Mouse (Mus musculus) adrenal gland (tissue): Measurements from ENCODE around the gene Chka.

Experiments used
- intact Hi-C: fragments of 180-260 bp; cut with DNase I; formaldehyde crosslinking; loops from one replicate; pipeline ENCODE4 v1.15.1; 2025
- long read RNA-seq, 2 experiments: library from polyadenylated mRNA; unstranded; transcript quantifications; one replicate each; pipeline ENCODE4 v2.0.0; 2020; ENCODE audit warnings: borderline replicate concordance in 1 of 2; ENCODE audit not compliant: insufficient replicate concordance in 1 of 2

Gene Chka
- long read RNA-seq, experiment 1, transcript Chka-201 (12 exons, 2,319 nt): major isoform, 22 of 54 reads
- long read RNA-seq, experiment 1, transcript Chka-202 (11 exons, 2,549 nt): minor isoform, 17 of 54 reads
- long read RNA-seq, experiment 1, partial matches to known transcripts: 6 of 54 reads
- long read RNA-seq, experiment 1, other reads (novel, unspliced or antisense): 6 of 54 reads
- long read RNA-seq, experiment 2, transcript Chka-201 (12 exons, 2,319 nt): minor isoform, 12 of 51 reads
- long read RNA-seq, experiment 2, transcript Chka-214 (2 exons, 3,605 nt): minor isoform, 8 of 51 reads
- long read RNA-seq, experiment 2, transcript Chka-202 (11 exons, 2,549 nt): major isoform, 15 of 51 reads
- long read RNA-seq, experiment 2, partial matches to known transcripts: 6 of 51 reads
- long read RNA-seq, experiment 2, other reads (novel, unspliced or antisense): 9 of 51 reads

DNA sequence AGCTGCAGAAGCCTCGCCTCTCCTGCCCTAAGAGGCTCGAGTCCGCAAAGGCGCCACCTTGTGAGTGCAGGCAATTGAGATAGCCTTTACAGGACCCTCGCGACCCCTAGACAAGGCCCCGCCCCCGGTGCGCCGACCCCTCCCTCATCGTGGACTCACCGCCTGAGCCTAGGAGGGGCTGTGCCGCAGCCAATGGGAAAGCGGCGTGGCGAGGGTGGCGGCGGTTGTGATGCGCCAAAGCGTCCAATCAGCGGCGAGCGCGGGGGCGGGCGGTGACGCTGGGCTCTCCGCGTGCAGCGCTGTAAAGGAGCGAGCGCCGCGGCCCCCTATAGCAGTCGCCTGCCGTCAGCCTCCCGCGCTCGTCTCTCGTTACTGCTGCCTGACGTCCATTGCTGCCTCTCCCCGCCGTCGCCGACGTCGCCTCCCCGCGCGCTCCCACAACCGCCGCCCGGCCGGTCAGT, at the start of gene Chka:
Chka (plus strand) TSS at position 272 of the 461 bp plus-strand sequence.
- intact Hi-C loops: no loop called here

DNA sequence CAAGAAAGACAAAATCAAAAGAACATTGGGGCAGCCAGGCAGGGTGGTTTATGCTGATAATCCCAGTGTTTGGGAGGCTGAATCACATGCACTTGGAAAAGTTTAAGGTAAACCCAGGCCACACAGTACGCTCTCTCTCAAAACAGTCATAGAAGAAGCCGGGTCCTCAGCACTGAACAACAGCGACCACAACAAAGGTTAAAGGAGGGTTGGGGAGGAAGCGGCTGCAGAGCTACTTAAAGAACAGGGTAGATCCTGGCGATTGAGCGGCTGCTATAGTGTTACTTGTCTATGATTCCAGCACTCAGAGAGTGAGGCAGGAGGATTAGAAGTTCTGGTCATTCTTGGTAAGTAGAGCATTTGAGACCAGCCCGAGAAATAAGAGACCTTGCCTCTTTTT, 46.0 kb upstream of the Chka start:
- intact Hi-C loops: no loop called here

DNA sequence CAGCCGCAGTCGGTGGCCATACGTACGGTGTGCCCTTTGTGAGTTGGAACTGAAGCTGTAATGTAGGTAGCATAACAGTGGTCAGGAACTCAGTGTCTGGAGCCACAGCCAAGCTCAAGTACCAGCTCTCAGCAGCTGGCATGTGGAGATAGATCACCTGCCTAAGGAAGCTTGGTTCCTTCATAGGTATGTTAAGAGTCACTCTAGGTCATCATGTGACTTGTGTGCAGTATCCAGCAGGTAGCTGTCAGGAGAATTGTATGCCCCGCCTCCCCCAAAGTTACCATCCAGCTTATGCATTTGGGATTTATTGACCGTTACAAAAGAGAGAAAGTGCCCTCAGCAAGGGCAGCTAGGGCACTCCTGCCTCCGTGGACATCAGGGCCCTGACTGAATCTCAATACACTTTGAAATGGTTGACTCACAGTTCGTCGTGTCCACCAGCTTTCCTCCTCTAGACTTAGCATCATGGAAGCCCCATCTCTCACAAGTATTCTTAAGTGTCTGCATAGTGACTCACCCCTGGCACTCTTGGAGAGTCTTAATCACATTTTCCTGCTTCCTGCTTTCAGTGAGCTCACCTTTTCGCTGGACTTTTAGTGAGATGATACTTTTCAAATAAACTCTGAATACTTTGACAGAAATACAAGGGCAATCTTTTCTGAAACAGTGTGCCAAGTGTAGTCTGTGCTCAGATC, 40.9 kb upstream of the Chka start:
- intact Hi-C loops: no loop called here

DNA sequence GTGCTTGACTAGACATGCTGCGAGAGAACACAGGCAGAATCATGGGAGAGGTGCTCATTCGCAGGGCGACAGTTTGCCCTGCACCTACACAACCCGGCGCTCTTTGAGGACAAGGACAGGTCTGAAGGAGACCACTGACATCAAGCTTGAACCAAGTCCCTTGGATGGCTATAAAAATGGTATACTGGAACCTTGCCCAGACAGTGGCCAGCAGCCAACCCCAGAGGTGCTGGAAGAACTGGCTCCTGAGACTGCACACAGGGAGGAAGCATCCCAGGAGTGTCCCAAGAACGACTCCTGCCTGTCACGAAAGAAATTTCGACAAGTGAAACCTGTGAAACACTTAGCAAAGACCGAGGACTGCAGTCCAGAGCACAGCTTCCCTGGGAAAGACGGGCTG, 37.1 kb upstream of the Chka start:
- intact Hi-C loops: no loop called here

DNA sequence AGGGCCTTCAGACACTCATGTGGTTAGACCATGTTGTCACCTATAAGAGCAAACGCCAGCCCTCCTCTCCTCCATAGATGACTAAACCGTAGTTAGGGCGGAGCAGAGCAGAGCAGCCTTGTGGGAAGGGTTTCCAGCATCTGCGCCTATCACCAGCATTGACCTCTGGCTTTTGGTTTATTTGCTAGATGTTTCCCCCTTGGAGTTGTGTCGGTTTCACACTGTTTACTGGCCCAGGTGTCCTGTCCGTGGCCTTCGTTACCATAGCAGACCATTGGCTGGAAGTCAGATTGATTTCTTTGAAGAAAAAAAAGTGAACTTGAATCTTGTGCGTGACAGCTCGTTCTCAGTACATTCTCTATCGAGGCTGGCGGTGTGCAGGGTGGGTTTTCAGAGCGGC, 35.7 kb upstream of the Chka start:
- intact Hi-C loops: no loop called here

DNA sequence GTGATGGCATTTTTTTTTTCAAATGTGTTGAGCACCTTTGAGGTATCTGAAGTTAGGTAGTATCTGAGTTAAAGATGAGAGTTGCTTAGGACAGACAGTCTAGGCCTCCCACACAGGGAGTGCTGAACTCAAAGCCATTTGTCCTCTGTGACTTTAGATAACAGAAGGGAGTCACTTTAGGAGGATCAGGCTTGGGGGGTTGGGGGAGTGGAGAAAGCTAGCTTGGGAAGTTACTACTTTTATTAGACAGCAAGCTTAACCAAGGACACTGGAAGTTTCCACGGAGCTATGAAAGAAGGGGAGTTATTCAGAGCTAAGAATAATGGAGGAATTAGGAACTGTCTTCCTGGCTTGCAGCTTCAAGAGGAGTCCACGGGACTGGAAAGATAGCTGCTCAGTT, 32.5 kb upstream of the Chka start:
- intact Hi-C loops: no loop called here

DNA sequence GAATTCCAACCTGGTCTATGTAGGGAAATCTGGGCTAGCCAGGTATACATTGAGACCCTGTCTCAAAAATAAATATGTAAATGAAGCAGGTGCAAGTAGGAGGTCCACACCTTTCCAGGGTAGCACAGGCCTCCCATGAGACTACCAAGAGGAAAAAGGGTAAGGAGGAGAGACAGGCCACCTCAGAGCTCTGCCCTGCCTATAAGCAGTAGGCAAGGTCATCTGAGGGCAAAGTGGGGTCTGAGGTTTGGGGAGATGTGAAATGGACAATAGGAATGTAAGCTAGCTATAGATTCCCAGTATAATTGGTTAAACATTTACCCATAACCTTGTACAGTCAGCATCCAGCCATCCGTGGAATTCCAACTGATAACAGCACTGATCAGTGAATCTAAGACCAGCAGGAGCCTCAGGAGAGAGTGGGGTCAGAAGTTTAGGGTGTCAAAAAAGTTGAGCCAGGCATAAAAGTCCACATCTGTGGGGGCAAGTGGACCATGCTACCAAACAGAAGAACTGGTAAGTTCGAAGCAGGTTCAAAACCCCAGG, 31.6 kb upstream of the Chka start:
- intact Hi-C loops: no loop called here

DNA sequence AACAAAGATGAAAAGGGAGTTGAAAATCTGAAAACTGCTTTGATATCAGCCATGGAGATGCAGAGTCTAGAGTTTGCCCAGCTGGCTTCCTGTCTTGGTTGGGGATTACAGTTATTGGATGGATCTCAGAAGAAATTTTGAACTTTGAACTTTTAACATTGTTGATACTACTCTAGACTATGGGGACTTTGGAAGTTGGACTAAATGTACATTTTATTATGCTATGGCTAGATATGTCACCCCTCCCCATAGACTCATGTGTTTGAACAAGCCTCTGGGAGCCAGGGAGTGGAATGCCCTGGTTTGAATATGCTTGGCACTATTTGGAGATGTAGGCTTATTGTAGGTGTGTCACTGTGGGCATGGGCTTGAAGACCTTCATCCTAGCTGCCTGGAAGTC, 26.5 kb upstream of the Chka start:
- intact Hi-C loops: no loop called here

DNA sequence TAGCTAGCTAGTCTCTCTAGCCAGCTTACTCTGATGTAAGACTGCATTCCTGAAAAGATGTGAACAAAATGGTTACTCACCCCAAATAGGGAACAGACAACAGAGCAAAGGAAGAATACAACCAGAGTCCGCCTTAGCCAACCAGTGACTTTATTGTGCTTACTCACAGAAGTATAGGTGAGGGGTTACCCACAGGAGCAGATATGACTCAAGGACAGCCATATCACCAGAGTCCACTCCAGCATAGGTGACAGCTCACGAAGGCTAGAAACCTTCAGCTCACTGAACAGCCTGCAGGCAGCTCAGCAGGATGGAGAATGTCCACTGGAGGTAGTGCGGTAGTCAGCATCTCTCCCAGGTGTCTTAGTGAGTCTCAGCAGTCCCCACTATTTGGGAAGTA, 21.7 kb upstream of the Chka start:
- intact Hi-C loops: no loop called here

DNA sequence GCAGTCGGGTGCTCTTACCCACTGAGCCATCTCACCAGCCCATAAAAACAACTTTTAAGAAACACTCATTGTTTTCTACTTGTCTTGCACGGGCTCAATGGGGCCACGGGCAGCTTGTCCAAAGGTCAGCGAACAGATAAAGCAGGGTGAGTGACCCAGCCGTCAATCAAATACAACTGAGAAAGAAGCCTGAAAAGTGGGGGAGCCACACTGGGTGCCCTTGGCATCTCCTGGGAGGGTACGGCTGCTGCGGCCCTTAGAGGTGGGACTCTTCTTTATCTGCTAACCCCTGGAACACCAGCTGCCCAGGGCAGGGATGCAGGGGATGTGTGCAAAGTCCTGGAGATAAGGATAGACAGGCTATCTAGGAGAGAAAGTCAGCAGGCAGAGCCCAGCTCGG, 19.9 kb upstream of the Chka start:
- intact Hi-C loops: no loop called here

DNA sequence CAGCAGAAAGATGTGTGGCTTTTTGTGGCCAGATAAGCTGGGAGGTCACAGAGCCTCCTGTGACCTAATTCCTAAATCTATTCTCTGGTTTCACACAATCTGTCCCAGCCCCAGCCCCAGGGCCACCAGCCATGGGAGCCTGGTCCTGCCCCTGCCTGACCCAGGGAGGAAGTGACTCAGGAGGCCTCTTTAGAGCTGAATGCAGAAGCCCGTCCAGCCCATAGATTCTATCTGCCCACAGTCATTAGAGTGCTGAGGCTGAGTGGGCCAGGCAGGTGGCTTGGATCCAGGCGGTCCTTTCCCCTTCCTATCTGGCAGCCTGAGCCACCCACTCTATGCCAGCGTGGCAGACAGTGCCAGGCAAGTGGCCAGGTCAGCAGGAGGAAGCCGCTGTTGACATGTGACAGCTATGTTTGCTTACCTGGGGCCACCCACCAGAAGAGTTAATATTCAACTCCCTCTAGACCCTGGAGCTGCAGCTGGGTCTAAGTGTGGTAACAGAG, 18.7 kb upstream of the Chka start:
- intact Hi-C loops: no loop called here

DNA sequence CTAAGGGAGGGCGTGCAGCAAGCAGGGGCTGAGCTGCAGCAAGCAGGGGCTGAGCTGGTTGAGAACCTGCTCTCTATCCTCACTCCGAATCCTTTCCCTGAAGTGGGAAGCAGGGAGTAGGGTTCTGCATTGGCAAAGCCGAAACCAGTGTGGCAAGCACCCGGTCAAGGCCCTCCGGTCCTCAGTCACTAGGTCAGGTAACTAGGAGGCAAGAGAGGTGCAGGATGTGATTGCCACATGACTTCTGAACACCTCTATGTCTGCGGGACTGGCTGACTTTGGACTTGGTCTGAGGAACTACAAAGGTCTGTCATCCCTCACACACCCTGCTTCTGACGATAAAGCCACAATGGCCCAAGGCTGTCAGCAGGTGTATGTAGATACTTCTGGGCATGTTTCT, 17.3 kb upstream of the Chka start:
- intact Hi-C loops: no loop called here

DNA sequence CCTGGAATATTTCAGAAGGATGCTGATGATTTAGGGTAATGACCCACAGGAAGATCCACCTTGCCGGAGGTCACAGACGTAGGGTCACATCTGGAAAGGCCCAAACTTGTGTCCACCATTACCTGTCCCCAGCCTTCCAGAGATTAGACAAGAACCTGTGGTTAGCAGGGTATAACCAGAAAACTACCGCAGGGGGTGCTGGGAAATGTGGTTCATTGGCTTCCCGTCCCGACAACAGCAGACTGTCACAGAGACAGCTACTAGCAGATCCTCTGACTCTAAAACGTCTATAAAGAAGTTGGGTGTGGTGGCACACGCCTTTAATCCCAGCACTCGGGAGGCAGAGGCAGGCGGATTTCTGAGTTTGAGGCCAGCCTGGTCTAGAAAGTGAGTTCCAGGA, 14.8 kb upstream of the Chka start:
- intact Hi-C loops: no loop called here

DNA sequence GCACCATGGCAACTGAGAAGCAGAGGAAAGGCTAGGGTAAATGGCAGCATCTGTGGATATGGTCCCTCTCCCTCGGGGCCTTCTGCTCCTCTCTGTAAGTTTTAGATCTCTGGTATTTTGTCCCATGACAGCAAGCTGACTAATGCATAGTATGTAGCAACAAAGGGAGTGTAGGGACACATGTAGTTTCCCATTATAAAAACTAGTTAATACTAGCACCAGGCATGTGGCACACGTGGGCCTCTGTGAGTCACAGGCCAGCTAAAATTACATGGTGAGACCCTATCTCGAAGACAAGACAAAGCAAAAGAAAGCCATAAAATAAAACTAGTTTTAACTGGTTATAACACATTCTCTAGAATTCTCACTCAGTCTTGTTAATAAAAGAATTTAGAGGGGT, 12.6 kb upstream of the Chka start:
- intact Hi-C loops: no loop called here

DNA sequence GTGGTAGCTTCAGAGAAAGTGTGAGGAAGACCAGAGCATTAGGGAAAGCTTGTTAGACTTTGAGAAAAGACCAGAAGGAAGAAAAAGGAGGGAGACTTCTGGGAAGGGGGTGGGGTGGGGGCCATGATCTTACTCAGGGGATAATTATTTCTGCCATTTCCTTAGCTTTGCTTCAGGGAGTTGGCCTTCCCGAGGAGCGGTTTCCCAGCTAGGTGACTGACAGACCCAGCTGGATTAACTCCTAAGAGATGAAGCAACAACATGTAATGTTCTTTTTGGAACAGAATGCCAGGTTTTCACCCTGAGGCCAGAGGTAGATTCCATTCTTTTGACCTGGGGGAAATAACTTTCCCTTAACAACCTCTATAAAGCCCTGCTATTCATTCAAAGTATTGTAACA, 11.9 kb upstream of the Chka start:
- intact Hi-C loops: no loop called here

DNA sequence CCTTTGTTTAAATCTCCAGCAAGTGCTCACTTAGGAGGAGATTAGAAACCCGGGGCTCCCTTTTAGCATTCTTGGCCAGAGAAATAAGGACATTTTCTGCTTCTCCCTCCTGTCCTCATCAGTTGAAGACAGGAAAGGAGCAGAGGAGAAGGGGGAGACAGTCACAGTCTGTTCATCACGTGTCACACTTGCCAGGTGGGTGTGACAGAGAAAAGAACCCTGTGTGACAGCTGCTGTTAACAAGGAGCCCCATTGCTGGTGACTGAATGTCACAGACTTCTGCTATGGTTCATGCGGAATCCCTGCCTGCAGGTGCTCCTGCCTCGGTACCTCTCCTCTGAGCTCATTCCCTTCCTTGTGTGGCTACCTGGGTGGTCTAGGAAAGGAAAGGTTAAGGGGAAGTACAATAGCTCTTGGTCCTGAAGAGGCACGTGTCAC, 11.3 kb upstream of the Chka start:
- intact Hi-C loops: no loop called here

DNA sequence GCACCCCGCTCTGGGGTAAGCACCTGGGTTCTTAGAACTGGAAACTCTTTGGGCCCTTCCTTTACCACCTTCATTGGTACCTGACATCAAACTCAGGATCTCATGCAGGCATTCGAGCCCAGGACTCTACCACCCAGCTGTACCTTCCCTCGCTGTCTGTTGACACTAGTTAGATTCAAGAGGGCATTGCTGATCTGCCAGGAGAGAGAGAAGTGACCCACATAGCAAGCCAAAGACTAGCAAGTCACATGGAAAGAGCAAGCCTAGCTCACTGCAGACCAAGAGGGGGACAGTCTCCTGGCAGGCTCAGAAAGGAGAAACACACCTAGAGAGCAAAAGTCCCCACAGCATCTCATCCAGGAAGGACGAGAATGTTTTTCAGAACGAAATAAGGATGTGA, 10.9 kb upstream of the Chka start:
- intact Hi-C loops: no loop called here

DNA sequence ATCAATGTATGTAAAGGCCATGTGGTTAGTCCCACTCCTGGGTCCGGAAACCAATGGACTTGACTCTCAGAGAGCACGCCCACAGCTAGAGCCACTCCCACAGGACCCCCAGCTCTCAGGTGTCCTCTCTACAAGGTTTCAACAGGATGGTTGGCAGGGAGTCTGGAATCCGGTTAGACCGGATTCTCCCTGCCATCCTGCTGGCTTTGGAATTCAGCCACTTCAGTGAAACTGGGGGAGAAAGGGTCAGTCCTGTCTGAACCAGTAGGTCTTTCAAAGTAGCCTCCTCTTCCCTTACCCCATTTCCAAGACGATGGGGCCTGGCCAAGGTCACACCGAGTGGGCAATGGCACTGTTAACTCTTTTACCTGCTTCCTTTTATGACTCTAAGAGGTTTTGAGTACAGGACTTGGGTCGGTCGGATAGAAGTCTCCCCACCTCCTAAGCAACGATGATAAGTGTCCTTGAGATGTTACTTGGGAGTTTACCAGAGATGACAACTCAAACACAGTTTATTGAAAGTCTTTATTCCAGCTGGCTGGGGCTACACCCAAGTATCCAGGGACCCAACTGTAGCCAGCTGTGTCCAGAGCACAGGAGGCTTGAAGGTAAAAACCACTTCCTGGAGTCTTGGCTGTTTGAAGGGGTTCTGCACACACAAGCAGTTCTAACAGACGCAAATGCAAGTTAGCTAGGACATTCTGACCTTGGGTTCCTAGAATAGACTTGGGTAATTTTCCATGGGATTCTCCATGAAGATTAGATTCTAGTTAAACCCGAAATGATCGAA, 9.0 kb upstream of the Chka start:
- intact Hi-C loops: no loop called here

DNA sequence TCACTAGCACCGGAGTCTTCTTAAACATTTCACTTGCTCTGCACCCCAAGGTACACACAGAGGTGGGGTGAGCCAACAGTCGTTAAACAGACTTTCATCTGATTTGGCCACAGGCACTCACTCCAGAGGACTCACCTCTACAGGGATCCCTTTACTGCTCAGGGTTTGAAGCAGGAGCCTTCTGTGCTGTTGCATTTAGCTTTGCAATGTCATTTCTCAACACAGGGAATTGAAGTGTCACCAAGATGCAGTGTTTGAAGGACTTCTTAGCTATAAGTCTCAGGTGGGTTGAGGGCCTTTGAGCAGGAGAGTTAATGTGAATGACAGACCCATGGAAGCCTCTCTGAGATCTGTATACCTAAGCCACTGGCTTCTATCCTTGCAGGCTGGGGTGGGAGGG, 7.9 kb upstream of the Chka start:
- intact Hi-C loops: no loop called here

DNA sequence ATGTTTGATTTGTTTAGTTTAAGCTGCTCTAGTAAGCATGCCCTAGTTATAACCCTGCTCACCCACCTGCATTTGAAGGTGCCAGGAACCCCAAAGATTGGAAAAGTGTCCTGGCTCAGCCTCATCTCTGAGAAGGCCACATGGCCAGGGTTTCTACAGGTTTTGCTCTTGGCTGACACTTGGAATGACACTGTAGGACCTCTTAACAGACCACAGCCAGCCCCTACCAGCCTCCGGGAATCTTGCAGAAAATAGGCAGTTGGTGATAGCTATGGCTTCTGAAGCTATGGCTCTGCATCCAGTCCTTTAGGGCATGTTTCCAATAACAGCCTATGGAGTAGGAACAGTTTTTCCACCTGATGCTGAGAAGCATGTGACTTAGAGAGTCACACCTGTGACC, 6.7 kb upstream of the Chka start:
- intact Hi-C loops: no loop called here

DNA sequence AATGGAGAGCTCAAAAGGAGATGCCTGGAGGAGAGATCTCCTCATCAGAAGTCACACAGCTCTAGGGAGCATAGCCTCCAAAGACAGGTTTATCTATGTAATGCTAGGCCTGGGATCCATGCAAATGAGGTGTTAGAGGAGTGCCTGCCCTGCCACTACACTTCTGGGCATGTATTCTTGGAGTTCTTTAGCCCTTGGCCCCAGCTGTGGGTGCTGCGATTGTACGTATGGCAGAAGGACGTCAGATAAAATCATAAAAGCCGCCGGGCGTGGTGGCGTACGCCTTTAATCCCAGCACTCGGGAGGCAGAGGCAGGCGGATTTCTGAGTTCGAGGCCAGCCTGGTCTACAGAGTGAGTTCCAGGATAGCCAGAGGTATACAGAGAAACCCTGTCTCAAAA, 6.2 kb upstream of the Chka start:
- intact Hi-C loops: no loop called here
